Mouse (Mus musculus): ENCODE measurements around the gene Tnni3k.

DNA sequence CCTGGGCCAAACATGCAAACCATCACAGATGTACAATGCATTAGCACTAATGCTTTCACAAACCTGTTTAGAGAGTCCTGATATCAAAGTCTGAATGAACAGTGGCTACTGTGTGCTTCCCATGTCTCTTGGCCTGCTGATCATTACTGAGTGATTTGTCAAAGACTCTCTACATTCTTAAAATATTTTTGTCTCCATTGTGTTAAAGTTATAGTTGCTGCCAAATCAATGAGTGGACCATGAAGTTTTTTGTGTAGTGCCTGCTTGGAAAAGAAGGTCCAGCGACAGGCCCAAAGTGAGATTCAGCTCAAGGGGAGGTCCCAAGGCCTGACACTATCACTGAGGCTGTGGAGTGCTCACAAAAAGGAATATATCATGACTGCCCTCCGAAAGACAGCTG is 283.6 kb downstream of the Tnni3k start:
- no peak for TF ChIP-seq CTCF (conservative IDR thresholded peaks at IDR 0.05; ENCODE audit: insufficient read depth, insufficient read length, low read depth, low read length)
- TF ChIP-seq POLR2A (IDR thresholded peaks at IDR 0.05; ENCODE audit: low read depth, low read length), result no peak
